Mouse (Mus musculus): ENCODE results near the gene Megf11. TPM values are rescaled to one million over a fixed set of nuclear protein-coding genes. Genes with fewer than 3 reads are reported as not detected.
"Not testable (repeated sequence)": the region's sequence is repeated elsewhere in the genome, so short reads cannot be mapped to it uniquely, and the experiment has no call there.

Megf11 gene
- total RNA-seq, 2 experiments from 2014 or later: 0.31 to 0.35 TPM

DNA sequence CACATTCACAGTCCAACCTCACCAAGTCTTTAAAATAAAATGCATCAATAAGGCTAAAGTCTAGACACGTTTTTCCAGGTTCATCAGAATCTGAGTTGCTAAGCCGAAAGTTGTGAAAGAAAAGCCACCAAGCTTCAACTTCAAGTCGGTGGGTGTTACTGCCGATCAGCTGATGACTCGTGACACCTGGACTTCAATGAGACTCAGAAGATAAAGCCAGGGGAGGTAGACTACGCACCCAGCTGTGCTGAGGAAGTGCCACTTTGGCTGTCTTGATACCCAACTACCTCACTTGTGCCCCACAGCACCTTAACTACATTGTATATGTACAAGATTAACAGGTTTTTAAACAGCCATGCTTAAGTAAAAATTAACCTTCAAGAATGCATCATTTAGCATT lies 348.7 kb downstream of the Megf11 start:
- intact Hi-C loops (cut with DNase I): no loop called here

GRCm38 (mm10) chr9:64734992-64735391 lies 349.6 kb downstream of the Megf11 start:
- intact Hi-C loops (cut with DNase I); DNase-seq: not testable (repeated sequence)

More for the DNA sequence above, 348.7 kb downstream of the Megf11 start:
- DNase-seq: no peak

- intact Hi-C loops (cut with DNase I): no loop called here
- DNase-seq: no peak
Observed at GRCm38 (mm10) chr9:64736076-64736638, 350.7 kb downstream of the Megf11 start.

GRCm38 (mm10) chr9:64736639-64737405 lies 351.4 kb downstream of the Megf11 start:
- DNase-seq: peak; percentile 16 to 45
- intact Hi-C loops (cut with DNase I): no loop called here

DNA sequence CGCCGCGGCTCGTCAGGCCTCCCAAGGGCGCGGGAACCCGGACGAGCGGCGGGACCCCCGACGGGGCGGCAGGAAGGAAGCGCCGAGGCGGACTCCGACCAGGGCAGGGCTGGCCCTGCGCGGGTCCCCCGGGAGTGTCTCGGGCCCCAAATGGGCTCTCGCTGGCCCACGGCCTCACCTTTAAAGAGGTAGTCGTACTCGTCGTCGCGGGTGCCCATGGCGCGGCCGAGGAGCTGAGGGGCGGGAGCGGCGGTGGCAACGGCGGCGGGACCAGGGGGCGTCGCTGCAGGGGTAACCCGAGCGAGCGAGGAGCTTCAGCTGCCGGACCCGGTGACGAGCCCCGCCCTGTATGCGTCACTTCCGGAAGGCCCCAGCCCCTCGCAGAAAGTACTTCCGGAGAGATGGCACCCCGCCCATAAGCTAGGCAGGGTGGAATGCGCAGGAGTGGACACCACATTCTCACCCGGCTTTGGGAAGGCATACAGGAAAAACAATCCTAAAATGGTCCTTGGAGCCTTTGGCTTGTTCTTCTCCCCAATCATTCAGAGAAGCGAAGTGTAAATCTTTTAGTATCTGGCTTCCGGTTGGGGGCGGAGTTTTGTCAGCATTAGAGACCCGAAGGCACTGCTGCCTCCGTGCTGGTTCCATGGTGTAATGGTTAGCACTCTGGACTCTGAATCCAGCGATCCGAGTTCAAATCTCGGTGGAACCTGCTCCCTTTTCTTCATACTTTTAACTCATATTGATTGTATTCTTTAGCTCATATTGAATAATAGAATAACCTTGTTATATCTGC lies 352.2 kb downstream of the Megf11 start, which contains the start of gene Rab11a:
Rab11a (minus strand) TSS at position 353 of the 796 bp plus-strand sequence.
- intact Hi-C loops (cut with DNase I): no loop called here
- DNase-seq: peak; percentile 96

DNA sequence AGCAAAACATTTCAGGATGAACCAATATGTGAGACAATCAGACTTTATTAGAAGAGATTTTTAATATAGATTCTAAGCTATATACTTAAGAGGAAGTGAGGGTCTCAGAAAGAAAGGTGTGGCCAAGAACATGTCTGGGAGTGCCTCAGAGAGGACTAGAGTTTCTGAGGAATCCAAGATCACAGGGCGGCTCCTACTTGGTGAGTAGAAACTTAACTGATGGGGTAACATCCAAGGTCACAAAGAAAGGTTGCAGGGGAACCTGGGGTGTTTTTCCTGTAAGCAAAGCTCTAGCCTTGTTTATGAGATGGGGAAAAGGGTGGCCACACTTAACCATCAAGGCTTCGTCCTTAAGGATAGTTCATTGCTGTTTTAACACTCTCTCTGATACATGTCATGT lies 353.6 kb downstream of the Megf11 start:
- intact Hi-C loops (cut with DNase I): no loop called here
- no peak for DNase-seq

GRCm38 (mm10) chr9:64742453-64742852 lies 357.0 kb downstream of the Megf11 start:
- DNase-seq: no peak
- intact Hi-C loops (cut with DNase I): no loop called here

GRCm38 (mm10) chr9:64747735-64748134 lies 362.3 kb downstream of the Megf11 start:
- no peak for DNase-seq
- intact Hi-C loops (cut with DNase I): no loop called here

DNA sequence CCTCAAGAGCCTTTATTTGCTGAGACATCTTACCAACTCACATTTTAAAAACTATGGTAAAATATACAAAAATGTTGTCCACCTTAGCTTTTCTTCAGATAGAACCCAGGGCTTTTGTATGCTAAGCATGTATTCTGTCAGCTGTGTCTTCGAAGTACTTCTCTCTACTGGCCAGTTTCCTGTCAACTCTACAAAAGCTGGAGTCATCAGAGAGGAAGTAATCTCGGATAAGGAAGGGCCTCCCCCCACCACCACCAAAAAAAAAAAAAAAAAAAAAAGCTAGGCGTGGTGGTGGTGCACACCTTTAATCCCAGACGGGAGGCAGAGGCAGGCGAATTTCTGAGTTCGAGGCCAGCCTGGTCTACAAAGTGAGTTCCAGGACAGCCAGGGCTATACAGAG lies 363.9 kb downstream of the Megf11 start:
- intact Hi-C loops (cut with DNase I): no loop called here
- DNase-seq: no peak

GRCm38 (mm10) chr9:64752575-64752974 lies 367.1 kb downstream of the Megf11 start:
- DNase-seq: no peak
- intact Hi-C loops (cut with DNase I): no loop called here

- intact Hi-C loops (cut with DNase I): no loop called here
- no peak for DNase-seq
Observed at GRCm38 (mm10) chr9:64758052-64758451, 372.6 kb downstream of the Megf11 start.

Small RNAs within 50 kb of the gene (microRNA-seq; reads per million reads assigned to microRNA genes)
- 0 reads per million in 2 experiments for gene Gm47308

Other genes with a start within 250 kb of the Megf11 start
- under 1 TPM; 0.52 to 0.79 TPM for gene Zwilch, start 212.5 kb upstream of the Megf11 start, total RNA-seq (2021)
- gene Rpl4, start 212.3 kb upstream of the Megf11 start, total RNA-seq (2021): 100 to 1,000 TPM; 436 to 550 TPM
- gene Snapc5, start 206.4 kb upstream of the Megf11 start, total RNA-seq (2021): 10 to 100 TPM; 17.7 to 18.9 TPM
- 1 to 10 TPM; 1.3 to 2.2 TPM for gene Uchl4, start 150.4 kb upstream of the Megf11 start, total RNA-seq (2021)
- 10 to 100 TPM; 48.1 to 50.7 TPM for gene Map2k1, start 132.0 kb upstream of the Megf11 start, total RNA-seq (2021)
- 10 to 100 TPM in 1 of 2 experiments, 1 to 10 TPM in 1; 7.1 to 11.0 TPM for gene Tipin, start 104.0 kb upstream of the Megf11 start, total RNA-seq (2021)
- 10 to 100 TPM; 20.4 to 21.0 TPM for gene Dis3l, start 44.3 kb upstream of the Megf11 start, total RNA-seq (2021)